Mouse (Mus musculus) heart, postnatal 0 days (tissue): ENCODE results near the gene Shisa2. TPM values are rescaled to one million over a fixed set of nuclear protein-coding genes. Genes with fewer than 3 reads are reported as not detected.

ENCODE experiments used
- ATAC-seq: fragments of 200-750 bp; cut with Nextera tagmentation; 2 replicates; pipeline ENCODE4 v1.8.0; 2017; ENCODE audit warnings: low read depth, moderate number of reproducible peaks, moderate library complexity; ENCODE audit not compliant: insufficient read depth
- DNase-seq: peaks from one replicate; pipeline ENCODE4 v3.0.0-alpha.2; 2016; ENCODE audit warnings: low spot score
- H3K27ac ChIP-seq: fragments of 300-500 bp; sonication (generic); 2 replicates; pipeline ENCODE4 v1.5.1; 2014; ENCODE audit warnings: low read depth, mild to moderate bottlenecking
- H3K27me3 ChIP-seq: fragments of 300-500 bp; sonication (generic); 2 replicates; pipeline ENCODE4 v1.6.1; 2014; ENCODE audit warnings: low read length, mixed read lengths; ENCODE audit not compliant: control insufficient read depth, insufficient read depth
- H3K36me3 ChIP-seq: fragments of 300-500 bp; sonication (generic); replicated peaks from 2 replicates; pipeline ENCODE4 v1.6.1; 2014; ENCODE audit warnings: low read length, mixed read lengths; ENCODE audit not compliant: control insufficient read depth, insufficient read depth
- H3K4me1 ChIP-seq: fragments of 300-500 bp; sonication (generic); 2 replicates; pipeline ENCODE4 v1.6.1; 2014; ENCODE audit warnings: antibody characterized with exemption; ENCODE audit not compliant: control insufficient read depth, insufficient read depth
- H3K4me2 ChIP-seq: fragments of 300-500 bp; sonication (generic); 2 replicates; pipeline ENCODE4 v1.6.1; 2014; ENCODE audit warnings: low read depth, mild to moderate bottlenecking, low read length, moderate library complexity
- H3K4me3 ChIP-seq: fragments of 300-500 bp; sonication (generic); 2 replicates; pipeline ENCODE4 v1.5.1; 2014; ENCODE audit warnings: low read depth, low read length
- H3K9ac ChIP-seq: fragments of 300-500 bp; sonication (generic); replicated peaks from 2 replicates; pipeline ENCODE4 v1.6.1; 2014; ENCODE audit warnings: low read depth, low read length, mixed read lengths
- H3K9me3 ChIP-seq: fragments of 300-500 bp; sonication (generic); replicated peaks from 2 replicates; pipeline ENCODE4 v1.6.1; 2016; ENCODE audit warnings: low read length; ENCODE audit not compliant: control insufficient read depth
- CTCF ChIP-seq: IDR thresholded peaks from 2 replicates; pipeline ENCODE4 v1.5.1; 2016; ENCODE audit warnings: antibody characterized with exemption, control low read depth, low read depth
- EP300 ChIP-seq: IDR thresholded peaks from 2 replicates; pipeline ENCODE4 v1.6.1; 2016; ENCODE audit warnings: antibody characterized with exemption, low read depth
- WGBS: fragments of 180-500 bp; shearing (Covaris S2); extraction: QIAGEN DNeasy Blood & Tissue Kit; methylation state at CpG from one replicate; pipeline ENCODE4 v1.1.7; 2014; 5-methylcytosine and 5-hydroxymethylcytosine counted together
- polyA plus RNA-seq: library from polyadenylated mRNA; unstranded; fragments of >200 nt; fragmentation: Nextera tagmentation; extraction: Ambion mirVana; gene quantifications from 2 replicates; pipeline ENCODE4 v1.2.1, GENCODE M21; 2015
- total RNA-seq: library from RNA; depleted of rRNA; stranded (reverse); fragments of >200 nt; gene quantifications from 2 replicates; pipeline ENCODE4 v1.2.3, GENCODE M21; 2014; ENCODE audit warnings: low replicate concordance; rRNA removed

The Shisa2 gene
- total RNA-seq (11.1 and 14.2 TPM in 2 replicates), polyA plus RNA-seq (1.8 and 2.3 TPM in 2 replicates)

DNA sequence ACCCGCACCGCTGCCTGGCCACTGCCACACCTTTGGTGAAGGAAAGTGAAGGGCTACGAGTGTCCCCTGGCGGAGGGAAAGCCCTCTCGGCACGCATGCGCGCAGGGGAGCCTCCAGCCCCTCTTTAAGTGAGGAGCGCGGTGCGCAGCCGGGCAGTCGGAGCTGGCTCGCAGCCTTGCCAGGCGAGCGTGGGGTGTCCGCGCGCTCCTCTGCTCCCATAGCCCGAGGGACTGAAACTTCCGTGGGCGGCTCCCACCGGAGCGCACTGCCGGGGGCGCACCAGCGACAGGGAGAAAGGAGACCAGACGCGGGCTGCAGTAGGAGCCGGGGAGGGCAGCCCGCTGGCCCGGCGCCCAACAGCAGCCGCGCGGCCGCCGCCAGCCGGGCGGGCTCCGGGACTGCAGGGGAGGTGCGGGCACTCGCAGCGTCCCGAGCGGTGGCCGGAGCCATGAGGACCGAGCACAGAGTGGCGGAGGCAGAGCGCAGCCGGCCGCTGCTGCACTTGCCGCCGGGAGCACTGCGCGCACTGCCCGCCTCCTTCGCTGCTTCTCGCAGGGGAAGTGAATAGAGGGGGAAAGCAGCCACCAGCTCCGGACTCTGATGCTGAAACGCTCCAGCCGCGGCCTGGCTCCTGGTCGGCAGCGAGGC is at the start of gene Shisa2:
TSS of gene Shisa2 (plus strand) at position 151 of the 648 bp plus-strand sequence.
- Histone ChIP-seq H3K4me3 (peak within 1 kb of the TSS; percentile 73), H3K4me1 (peaks cover 7% of the 10 kb centered on the region; the same call in 1 of the 2 replicates), H3K27me3 (peaks cover 40% of the 10 kb centered on the region), H3K9me3 (no peaks in the 10 kb centered on the region), H3K27ac (peak within 1 kb of the TSS; percentile 32), H3K36me3 (no peaks in the 10 kb centered on the region), H3K4me2 (peak within 1 kb of the TSS; percentile 99), H3K9ac (peak within 1 kb of the TSS; percentile 45)
- TF ChIP-seq EP300 (no peak), CTCF (peak; percentile 64)
- WGBS, result under 1% methylated on average over 56 of the region's 65 CpGs
- ATAC-seq (peak; percentile 82), DNase-seq (peak; percentile 47)

DNA sequence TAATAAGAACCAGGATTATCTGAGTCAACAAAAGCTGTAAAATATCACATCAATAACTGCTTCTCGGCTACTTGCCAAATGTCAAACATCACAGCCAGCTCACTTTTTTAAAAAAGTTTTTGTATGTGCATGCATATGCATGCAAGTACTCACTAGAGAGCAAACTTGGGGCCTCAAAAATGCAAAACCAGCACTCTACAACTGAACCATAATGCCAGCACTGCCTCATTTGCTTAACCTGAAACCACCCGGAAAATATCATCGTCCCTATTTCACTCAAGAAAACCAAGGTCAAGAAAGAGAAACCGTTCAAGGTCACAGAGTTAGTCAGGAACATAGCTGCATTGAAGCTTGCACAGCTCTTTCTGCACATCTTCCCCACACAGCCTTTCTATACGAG is 48.7 kb upstream of the Shisa2 start:
- Histone ChIP-seq H3K27me3 (no peaks in the 10 kb centered on the region), H3K27ac (no peak overlapping the region), H3K9ac (no peak overlapping the region), H3K36me3 (peaks cover 34% of the 10 kb centered on the region), H3K9me3 (no peaks in the 10 kb centered on the region), H3K4me3 (no peak overlapping the region), H3K4me2 (no peak overlapping the region), H3K4me1 (peaks cover 11% of the 10 kb centered on the region)
- WGBS, result 80% methylated on average over 5 of the region's 5 CpGs
- ATAC-seq (no peak), DNase-seq (no peak)
- TF ChIP-seq CTCF (no peak), EP300 (no peak)

DNA sequence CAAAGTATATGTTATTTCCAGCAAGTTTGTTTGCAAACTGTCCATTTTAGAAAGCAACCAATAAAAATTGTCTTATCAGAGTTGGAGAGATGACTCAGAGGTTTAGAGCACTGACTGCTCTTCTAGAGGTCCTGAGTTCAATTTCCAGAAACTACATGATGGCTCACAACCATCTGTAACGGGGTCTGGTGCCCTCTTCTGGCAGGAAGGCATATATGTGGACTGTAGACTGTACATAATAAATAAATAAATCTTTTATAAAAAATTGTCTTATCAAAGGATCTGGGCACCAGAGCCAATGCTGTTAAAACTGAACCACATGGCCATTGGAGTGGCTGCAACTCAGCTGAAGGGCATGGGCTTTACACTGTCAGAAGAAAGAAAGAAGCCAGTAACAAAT is 34.5 kb upstream of the Shisa2 start:
- Histone ChIP-seq H3K9me3 (no peaks in the 10 kb centered on the region), H3K27ac (no peak overlapping the region), H3K27me3 (no peaks in the 10 kb centered on the region), H3K4me2 (no peak overlapping the region), H3K9ac (no peak overlapping the region), H3K36me3 (peaks cover 57% of the 10 kb centered on the region), H3K4me1 (no peaks in the 10 kb centered on the region), H3K4me3 (no peak overlapping the region)
- WGBS, result 69% methylated on average over 1 of the region's 1 CpGs
- no peak for ATAC-seq
- TF ChIP-seq EP300, result no peak
- peak; percentile 38 for TF ChIP-seq CTCF
- no peak for DNase-seq

DNA sequence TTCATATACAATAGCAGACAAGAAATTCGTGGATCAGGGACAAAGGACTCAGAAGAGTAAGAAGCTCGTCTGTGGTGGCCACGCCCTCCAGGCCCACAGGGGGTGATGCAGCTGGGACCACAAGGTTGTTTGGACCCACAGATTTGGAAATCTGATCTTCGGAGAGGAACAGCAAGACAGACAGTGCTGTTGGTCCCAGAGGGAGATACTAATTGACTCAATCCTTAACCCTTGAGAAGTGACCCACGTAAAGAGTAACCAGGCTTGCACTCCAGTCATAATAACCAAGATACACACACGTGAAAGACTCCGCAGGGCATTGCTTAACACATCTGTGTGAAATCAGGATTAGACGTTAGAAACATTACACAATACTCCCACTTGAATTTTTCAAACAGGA is 33.2 kb upstream of the Shisa2 start:
- H3K4me1 ChIP-seq, result peaks cover 4% of the 10 kb centered on the region
- H3K27ac ChIP-seq, result no peak overlapping the region
- H3K9ac ChIP-seq, result no peak overlapping the region
- no peak for ATAC-seq
- no peak overlapping the region for H3K4me3 ChIP-seq
- peaks cover 47% of the 10 kb centered on the region for H3K36me3 ChIP-seq
- no peaks in the 10 kb centered on the region for H3K9me3 ChIP-seq
- DNase-seq, result no peak
- WGBS, result 80% methylated on average over 8 of the region's 8 CpGs
- no peak for TF ChIP-seq EP300
- TF ChIP-seq CTCF, result no peak
- H3K27me3 ChIP-seq, result no peaks in the 10 kb centered on the region
- no peak overlapping the region for H3K4me2 ChIP-seq

DNA sequence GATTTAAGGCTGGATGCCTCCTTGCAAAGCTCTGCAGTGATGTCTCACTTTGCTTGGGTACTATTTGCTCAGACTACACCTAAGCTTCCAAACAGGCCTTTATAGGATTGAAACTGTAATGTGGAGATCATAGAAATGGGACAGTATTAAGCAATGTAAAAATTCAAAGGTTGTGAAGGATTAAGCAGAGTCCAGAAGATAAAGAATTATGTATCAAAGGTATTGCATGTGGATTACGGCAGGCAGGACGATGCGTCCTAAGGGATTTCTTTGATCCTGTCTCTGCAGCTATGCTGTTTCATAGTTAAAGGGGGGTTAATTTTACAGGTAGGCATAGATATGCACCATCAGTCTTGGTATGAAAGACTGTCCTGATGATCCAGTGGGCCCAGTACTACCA is 32.5 kb upstream of the Shisa2 start:
- ATAC-seq (no peak), DNase-seq (no peak)
- Histone ChIP-seq H3K9me3 (no peaks in the 10 kb centered on the region), H3K4me2 (no peak overlapping the region), H3K36me3 (peaks cover 44% of the 10 kb centered on the region), H3K9ac (no peak overlapping the region), H3K27ac (no peak overlapping the region), H3K4me1 (peaks cover 6% of the 10 kb centered on the region), H3K27me3 (no peaks in the 10 kb centered on the region), H3K4me3 (no peak overlapping the region)
- TF ChIP-seq EP300 (no peak), CTCF (no peak)
- WGBS, result 90% methylated on average over 3 of the region's 3 CpGs

DNA sequence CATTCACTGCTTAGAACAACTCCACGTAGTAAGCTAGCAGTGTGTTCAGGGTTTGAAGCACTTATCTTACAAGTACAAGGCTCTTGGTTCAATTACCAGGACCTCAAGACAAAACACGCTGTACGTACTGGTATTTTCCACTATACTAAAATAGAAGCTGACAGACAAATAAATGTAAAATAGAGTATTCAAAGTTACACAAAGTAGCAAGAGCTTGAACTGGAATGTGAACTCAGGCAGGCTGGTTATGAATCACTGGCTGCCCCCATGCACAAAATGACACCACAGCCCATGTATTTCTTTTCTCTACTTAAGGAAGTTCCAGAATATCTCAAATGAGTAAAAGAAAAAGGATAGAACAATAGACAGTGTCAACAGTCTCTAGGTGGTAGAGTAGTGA is 30.1 kb upstream of the Shisa2 start:
- ATAC-seq (no peak), DNase-seq (no peak)
- H3K36me3 ChIP-seq, result peaks cover 23% of the 10 kb centered on the region
- no peak for TF ChIP-seq EP300
- no peak for TF ChIP-seq CTCF
- H3K4me1 ChIP-seq, result peaks cover 6% of the 10 kb centered on the region
- H3K27ac ChIP-seq, result no peak overlapping the region
- H3K4me2 ChIP-seq, result no peak overlapping the region
- 87% methylated on average over 3 of the region's 3 CpGs for WGBS
- no peaks in the 10 kb centered on the region for H3K9me3 ChIP-seq
- H3K9ac ChIP-seq, result no peak overlapping the region
- H3K4me3 ChIP-seq, result no peak overlapping the region
- H3K27me3 ChIP-seq, result no peaks in the 10 kb centered on the region
